Comparison of ENCODE assay signal across 7 mouse cellular contexts in the genomic region with DNA sequence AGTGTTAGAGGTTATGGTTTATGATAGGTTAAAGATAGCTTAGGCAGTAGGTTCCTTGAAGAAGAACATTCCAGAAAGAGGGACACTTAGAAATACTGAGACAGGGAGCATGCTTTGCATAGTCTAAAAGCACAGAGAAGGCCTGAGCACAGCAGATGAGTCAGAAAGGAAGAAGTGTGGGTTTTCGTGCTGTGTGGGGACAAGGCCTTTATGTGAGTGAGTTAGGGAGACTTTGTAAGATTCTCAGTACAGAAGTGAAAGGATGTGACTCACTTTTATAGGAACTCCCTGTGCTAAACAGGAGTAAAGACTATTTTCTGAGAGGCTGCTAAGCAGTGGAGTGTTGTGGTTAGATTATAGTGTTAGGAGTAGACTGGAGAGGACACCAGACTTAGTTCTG. TPM values are rescaled to one million over a fixed set of nuclear protein-coding genes. Genes with fewer than 3 reads are reported as not detected.
DNase-seq lines count a peak whose midpoint lies in the region; ATAC-seq and TF ChIP-seq lines count a peak whose summit lies in the region.

No protein-coding gene starts in this region.

- no peak for TF ChIP-seq CTCF in MEL (IDR thresholded peaks at IDR 0.05 in 2 of 3, conservative IDR thresholded peaks at IDR 0.05 in 1 of 3; ENCODE audit: control insufficient read depth in 1 of 3, insufficient read depth in 1 of 3, low read depth in 2 of 3, low read length in 3 of 3, poor library complexity in 1 of 3, severe bottlenecking in 1 of 3)
- TF ChIP-seq CTCF in heart, postnatal 0 days (IDR thresholded peaks at IDR 0.05; ENCODE audit: low read depth), result no peak

- no peaks in the 10 kb centered on the region for H3K9me3 ChIP-seq in lung, embryonic 16.5 days (ENCODE audit: control insufficient read depth, low read length)
- no peaks in the 10 kb centered on the region for H3K9me3 ChIP-seq in MEL (replicated peaks; ENCODE audit: insufficient read depth, low read length)
- H3K9me3 ChIP-seq in heart, postnatal 0 days (replicated peaks; ENCODE audit: control insufficient read depth, low read length), result no peaks in the 10 kb centered on the region

- no peak for DNase-seq in lung, postnatal 14 days
- DNase-seq in MEL (ENCODE audit: low read depth, low spot score), result peak; percentile 80
- peak; percentile 26 for DNase-seq in heart, postnatal 0 days (ENCODE audit: low spot score)
- peak; percentile 8 for DNase-seq in lung, postnatal 25 days (ENCODE audit: low spot score)
- DNase-seq in telencephalon, adult 2 months (ENCODE audit: low read depth, low spot score), result peak; percentile 81

- H3K27me3 ChIP-seq in lung, embryonic 16.5 days (ENCODE audit: control insufficient read depth, insufficient read depth, low read depth, low read length), result no peaks in the 10 kb centered on the region
- no peaks in the 10 kb centered on the region for H3K27me3 ChIP-seq in MEL (ENCODE audit: control insufficient read depth in 1 of 2, insufficient read depth in 2 of 2, low read length in 2 of 2)
- H3K27me3 ChIP-seq in heart, postnatal 0 days (ENCODE audit: control insufficient read depth, insufficient read depth, low read length), result no peaks in the 10 kb centered on the region

- no peaks in the 10 kb centered on the region for H3K36me3 ChIP-seq in lung, embryonic 16.5 days (ENCODE audit: control insufficient read depth, insufficient read depth, low read length)
- H3K36me3 ChIP-seq in MEL (ENCODE audit: control insufficient read depth in 1 of 2, insufficient read depth in 2 of 2, low read length in 2 of 2), result peaks cover 3 to 13% of the 10 kb centered on the region in 2 experiments; a peak in 3 of 4 replicates
- H3K36me3 ChIP-seq in heart, postnatal 0 days (replicated peaks; ENCODE audit: control insufficient read depth, insufficient read depth, low read length), result no peaks in the 10 kb centered on the region

- no peak for ATAC-seq in lung, embryonic 16.5 days (ENCODE audit: low read depth)
- no peak for ATAC-seq in heart, postnatal 0 days (ENCODE audit: insufficient read depth, low read depth)

- no peak for TF ChIP-seq POLR2A in MEL (IDR thresholded peaks at IDR 0.05; ENCODE audit: control insufficient read depth in 1 of 2, insufficient read depth in 1 of 2, low read depth in 1 of 2, low read length in 2 of 2, poor library complexity in 1 of 2)

- 0 out of 4 replicates have a peak, but pooled peaks of 1 of the 2 experiments have one; percentile 25 for TF ChIP-seq EP300 in MEL (IDR thresholded peaks at IDR 0.05; ENCODE audit: low read depth in 1 of 2, low read length in 2 of 2)
- TF ChIP-seq EP300 in heart, postnatal 0 days (IDR thresholded peaks at IDR 0.05; ENCODE audit: low read depth), result no peak

- peaks cover 6% of the 10 kb centered on the region; the same call in 1 of the 2 replicates for H3K79me2 ChIP-seq in MEL (ENCODE audit: control insufficient read depth, insufficient read depth, low read length, poor library complexity)

- peak overlapping the region; percentile 77 for H3K4me3 ChIP-seq in lung, embryonic 16.5 days (ENCODE audit: low read length)
- peak overlapping the region; percentile 30 to 91 for H3K4me3 ChIP-seq in MEL (ENCODE audit: control insufficient read depth in 1 of 2, insufficient read depth in 1 of 2, low read depth in 2 of 2, low read length in 2 of 2)
- H3K4me3 ChIP-seq in brown adipose tissue, adult 24 weeks (ENCODE audit: insufficient read depth, low read depth, low read length), result peak overlapping the region; percentile 27; the same call in 1 of the 2 replicates
- peak overlapping the region; percentile 88; the same call in 1 of the 2 replicates for H3K4me3 ChIP-seq in heart, postnatal 0 days (ENCODE audit: low read depth, low read length)

- peak overlapping the region; percentile 58 for H3K9ac ChIP-seq in lung, embryonic 16.5 days (ENCODE audit: low read length)
- peak overlapping the region; percentile 79 for H3K9ac ChIP-seq in MEL (ENCODE audit: control insufficient read depth, low read depth, low read length, poor library complexity, severe bottlenecking)
- H3K9ac ChIP-seq in heart, postnatal 0 days (replicated peaks; ENCODE audit: low read depth, low read length), result peak overlapping the region; percentile 86; the same call in 1 of the 2 replicates

- H3K4me2 ChIP-seq in lung, embryonic 16.5 days (ENCODE audit: low read depth, low read length), result peak overlapping the region; percentile 56
- peak overlapping the region; percentile 94 for H3K4me2 ChIP-seq in heart, postnatal 0 days (ENCODE audit: low read depth, low read length)

- 35% methylated on average over 1 of the region's 1 CpGs for WGBS in lung, embryonic 16.5 days
- 29% methylated on average over 1 of the region's 1 CpGs for WGBS in heart, postnatal 0 days

- TF ChIP-seq RAD21 in MEL (IDR thresholded peaks at IDR 0.05; ENCODE audit: low read depth, low read length), result no peak

- H3K27ac ChIP-seq in lung, embryonic 16.5 days (ENCODE audit: low read length), result peak overlapping the region; percentile 30; the same call in 1 of the 2 replicates
- H3K27ac ChIP-seq in MEL (ENCODE audit: control insufficient read depth, low read depth, low read length), result peak overlapping the region; percentile 62
- H3K27ac ChIP-seq in brown adipose tissue, adult 24 weeks (replicated peaks; ENCODE audit: low read depth, low read length), result no peak overlapping the region
- H3K27ac ChIP-seq in heart, postnatal 0 days (ENCODE audit: low read depth), result peak overlapping the region; percentile 39

- 0 out of 2 replicates have a peak, but pooled peaks cover 9% of the 10 kb centered on the region for H3K4me1 ChIP-seq in lung, embryonic 16.5 days (replicated peaks; ENCODE audit: control insufficient read depth, insufficient read depth, low read length)
- peaks cover 10% of the 10 kb centered on the region in 2 experiments for H3K4me1 ChIP-seq in MEL (ENCODE audit: control insufficient read depth in 1 of 2, insufficient read depth in 2 of 2, low read length in 2 of 2)
- 0 out of 2 replicates have a peak, but pooled peaks cover 3% of the 10 kb centered on the region for H3K4me1 ChIP-seq in brown adipose tissue, adult 24 weeks (ENCODE audit: control insufficient read depth, insufficient read depth, insufficient read length, low read length)
- 0 out of 2 replicates have a peak, but pooled peaks cover 6% of the 10 kb centered on the region for H3K4me1 ChIP-seq in heart, postnatal 0 days (ENCODE audit: control insufficient read depth, insufficient read depth)

TF ChIP-seq in MEL, 35 proteins besides CTCF, POLR2A, EP300 and RAD21 (continues in another document):
- TF ChIP-seq ELF1 (IDR thresholded peaks at IDR 0.05; ENCODE audit: low read depth, low read length), result no peak
- no peak for TF ChIP-seq ZMIZ1 (IDR thresholded peaks at IDR 0.05; ENCODE audit: low read depth, low read length)
- TF ChIP-seq TBP (IDR thresholded peaks at IDR 0.05; ENCODE audit: low read depth, low read length), result 0 out of 2 replicates have a peak, but pooled peaks have one; percentile 27
- TF ChIP-seq JUND (IDR thresholded peaks at IDR 0.05; ENCODE audit: low read depth, low read length), result 0 out of 2 replicates have a peak, but pooled peaks have one; percentile 44
- TF ChIP-seq GABPA (IDR thresholded peaks at IDR 0.05; ENCODE audit: low read depth, low read length), result no peak
- TF ChIP-seq KAT2A (conservative IDR thresholded peaks at IDR 0.05; ENCODE audit: low read depth, low read length), result no peak
- no peak for TF ChIP-seq BHLHE40 (IDR thresholded peaks at IDR 0.05; ENCODE audit: borderline replicate concordance, low read depth, low read length)
- no peak for TF ChIP-seq RCOR1 (IDR thresholded peaks at IDR 0.05; ENCODE audit: low read depth, low read length)
- TF ChIP-seq SIN3A (IDR thresholded peaks at IDR 0.05; ENCODE audit: low read length), result peak; percentile 24; the same call in 1 of the 2 replicates
- TF ChIP-seq MYB (IDR thresholded peaks at IDR 0.05; ENCODE audit: low read depth, low read length), result no peak
- TF ChIP-seq TAL1 (IDR thresholded peaks at IDR 0.05; ENCODE audit: low read length), result peak; percentile 51
- peak; percentile 29; the same call in 1 of the 2 replicates for TF ChIP-seq GATA1 (IDR thresholded peaks at IDR 0.05; ENCODE audit: low read depth, low read length)
- no peak for TF ChIP-seq CHD2 (IDR thresholded peaks at IDR 0.05; ENCODE audit: low read length)
- TF ChIP-seq MEF2A (IDR thresholded peaks at IDR 0.05; ENCODE audit: extremely low read depth, insufficient replicate concordance, low read depth, low read length, poor library complexity, severe bottlenecking), result no peak

RNA-seq across cellular contexts. Expression of gene Cetn4, which starts 0.9 kb away (rescaled TPM):
- polyA plus RNA-seq in lung, embryonic 16.5 days (2015; fragmentation: Nextera tagmentation; extraction: Ambion mirVana), result 9.2 and 10.0 TPM in 2 replicates
- 0.85 and 1.3 TPM in 2 replicates for total RNA-seq in MEL (2012; rRNA removed)
- polyA plus RNA-seq in MEL (2012; ENCODE audit: insufficient read depth in 1 of 2, insufficient read length in 2 of 2, low read depth in 1 of 2, low replicate concordance in 2 of 2, missing spikeins in 1 of 2), result 1 to 10 TPM in 1 of 2 experiments, not detected in 1; 3.8 TPM
- polyA plus RNA-seq in brown adipose tissue, adult 24 weeks (2012; ENCODE audit: insufficient read depth, insufficient read length, missing spikeins), result 3.0 and 4.3 TPM in 2 replicates
- total RNA-seq in heart, postnatal 0 days (2014; rRNA removed; ENCODE audit: low replicate concordance), result 0.04 TPM in 1 of 2 replicates, not detected in the other
- 1.2 and 1.5 TPM in 2 replicates for polyA plus RNA-seq in heart, postnatal 0 days (2015; fragmentation: Nextera tagmentation; extraction: Ambion mirVana)

RNA-seq across cellular contexts. Expression of gene Bbs12, which starts 1.0 kb away (rescaled TPM):
- polyA plus RNA-seq in lung, embryonic 16.5 days (2015; fragmentation: Nextera tagmentation; extraction: Ambion mirVana), result 6.9 and 7.2 TPM in 2 replicates
- total RNA-seq in MEL (2012; rRNA removed), result 5.7 and 6.2 TPM in 2 replicates
- 1 to 10 TPM in 1 of 2 experiments, not detected in 1; 7.1 TPM for polyA plus RNA-seq in MEL (2012; ENCODE audit: insufficient read depth in 1 of 2, insufficient read length in 2 of 2, low read depth in 1 of 2, low replicate concordance in 2 of 2, missing spikeins in 1 of 2)
- 1.3 and 1.6 TPM in 2 replicates for polyA plus RNA-seq in brown adipose tissue, adult 24 weeks (2012; ENCODE audit: insufficient read depth, insufficient read length, missing spikeins)
- 0.73 and 4.9 TPM in 2 replicates for total RNA-seq in heart, postnatal 0 days (2014; rRNA removed; ENCODE audit: low replicate concordance)
- 3.1 TPM in 2 replicates for polyA plus RNA-seq in heart, postnatal 0 days (2015; fragmentation: Nextera tagmentation; extraction: Ambion mirVana)

RNA-seq across cellular contexts. Expression of gene Fgf2, which starts 34.8 kb away (rescaled TPM):
- 2.8 and 3.1 TPM in 2 replicates for polyA plus RNA-seq in lung, embryonic 16.5 days (2015; fragmentation: Nextera tagmentation; extraction: Ambion mirVana)
- total RNA-seq in MEL (2012; rRNA removed), result 0.13 and 0.15 TPM in 2 replicates
- polyA plus RNA-seq in MEL (2012; ENCODE audit: insufficient read depth in 1 of 2, insufficient read length in 2 of 2, low read depth in 1 of 2, low replicate concordance in 2 of 2, missing spikeins in 1 of 2), result under 1 TPM in 1 of 2 experiments, not detected in 1; 0.53 TPM
- polyA plus RNA-seq in brown adipose tissue, adult 24 weeks (2012; ENCODE audit: insufficient read depth, insufficient read length, missing spikeins), result 3.4 and 9.9 TPM in 2 replicates
- 2.2 and 3.4 TPM in 2 replicates for total RNA-seq in heart, postnatal 0 days (2014; rRNA removed; ENCODE audit: low replicate concordance)
- polyA plus RNA-seq in heart, postnatal 0 days (2015; fragmentation: Nextera tagmentation; extraction: Ambion mirVana), result 0.86 and 1.1 TPM in 2 replicates

Comparison
In these comparisons a context has a peak if more than half of its experiments do, and no peak if none do; other contexts are left out.
1. H3K4me3 ChIP-seq: peak in every context shown above with its lines; median percentile 88 in heart, postnatal 0 days; 77 in lung, embryonic 16.5 days; 60 in MEL; 27 in brown adipose tissue, adult 24 weeks.